Mouse (Mus musculus) liver, embryonic 14.5 days (tissue): ENCODE results near the gene Mfsd4b5. TPM values are rescaled to one million over a fixed set of nuclear protein-coding genes. Genes with fewer than 3 reads are reported as not detected.

Experiments used
- ATAC-seq: fragments of 200-750 bp; cut with Nextera tagmentation; 2 replicates; pipeline ENCODE4 v1.8.0; 2017; ENCODE audit warnings: moderate number of reproducible peaks, mild to moderate bottlenecking, moderate library complexity; ENCODE audit not compliant: insufficient read depth
- DNase-seq, 3 experiments: peaks; one replicate each; pipeline ENCODE4 v3.0.0-alpha.2; 2012 to 2013; ENCODE audit warnings: low read depth in 3 of 3, low spot score in 3 of 3
- H3K27ac ChIP-seq: fragments of 300-500 bp; sonication (generic); 2 replicates; pipeline ENCODE4 v1.5.1; 2014; ENCODE audit warnings: moderate library complexity, mild to moderate bottlenecking, control low read depth, inconsistent platforms
- H3K27me3 ChIP-seq: fragments of 300-500 bp; sonication (generic); 2 replicates; pipeline ENCODE4 v1.6.1; 2014; ENCODE audit warnings: mild to moderate bottlenecking, low read length, moderate library complexity; ENCODE audit not compliant: control insufficient read depth, insufficient read depth
- H3K36me3 ChIP-seq: fragments of 300-500 bp; sonication (generic); replicated peaks from 2 replicates; pipeline ENCODE4 v1.6.1; 2014; ENCODE audit warnings: low read depth; ENCODE audit not compliant: control insufficient read depth, insufficient read depth
- H3K4me1 ChIP-seq, 2 experiments: fragments of 200-500 bp in 1 of 2; fragments of 300-500 bp in 1 of 2; sonication (generic) in 1 of 2; replicated peaks; 2 replicates each; pipeline ENCODE4 v1.6.1; 2012 to 2014; ENCODE audit warnings: antibody characterized with exemption in 1 of 2, inconsistent platforms in 1 of 2, low read length in 1 of 2; ENCODE audit not compliant: control insufficient read depth in 2 of 2, insufficient read depth in 2 of 2
- H3K4me2 ChIP-seq: fragments of 300-500 bp; sonication (generic); 2 replicates; pipeline ENCODE4 v1.6.1; 2014; ENCODE audit warnings: low read depth, mild to moderate bottlenecking, control low read depth, moderate library complexity
- H3K4me3 ChIP-seq, 2 experiments: fragments of 200-500 bp in 1 of 2; fragments of 300-500 bp in 1 of 2; sonication (generic) in 1 of 2; 2 replicates each; pipeline ENCODE4 v1.5.1; 2012 to 2014; ENCODE audit warnings: low read depth in 2 of 2, low read length in 2 of 2, mild to moderate bottlenecking in 2 of 2, control low read depth in 1 of 2, inconsistent platforms in 1 of 2, moderate library complexity in 1 of 2; ENCODE audit not compliant: insufficient read depth in 1 of 2
- H3K9ac ChIP-seq: fragments of 300-500 bp; sonication (generic); replicated peaks from 2 replicates; pipeline ENCODE4 v1.6.1; 2014; ENCODE audit warnings: mild to moderate bottlenecking, control low read depth, moderate library complexity
- H3K9me3 ChIP-seq: fragments of 300-500 bp; sonication (generic); 2 replicates; pipeline ENCODE4 v1.6.1; 2016; ENCODE audit warnings: low read length, mixed read lengths; ENCODE audit not compliant: control insufficient read depth
- CTCF ChIP-seq: IDR thresholded peaks from 2 replicates; pipeline ENCODE4 v1.5.1; 2016; ENCODE audit warnings: antibody characterized with exemption, low read depth, control low read depth
- EP300 ChIP-seq: IDR thresholded peaks from 2 replicates; pipeline ENCODE4 v1.6.1; 2016; ENCODE audit warnings: antibody characterized with exemption, low read depth
- WGBS: fragments of 180-500 bp; shearing (Covaris S2); extraction: QIAGEN DNeasy Blood & Tissue Kit; methylation state at CpG from one replicate; pipeline ENCODE4 v1.1.7; 2014; ENCODE audit not compliant: insufficient replicate concordance; 5-methylcytosine and 5-hydroxymethylcytosine counted together
- polyA plus RNA-seq, 2 experiments: library from polyadenylated mRNA; depleted of rRNA in 1 of 2; stranded (reverse) in 1 of 2; unstranded in 1 of 2; fragments of >200 nt; fragmentation: Nextera tagmentation in 1 of 2; extraction: Ambion mirVana in 1 of 2; gene quantifications; 2 replicates each; pipeline versions ENCODE4 v1.2.1 to v1.2.3; 2012 to 2014

Gene Mfsd4b5
- polyA plus RNA-seq, 2 experiments = 0.04 to 0.15 TPM

DNA sequence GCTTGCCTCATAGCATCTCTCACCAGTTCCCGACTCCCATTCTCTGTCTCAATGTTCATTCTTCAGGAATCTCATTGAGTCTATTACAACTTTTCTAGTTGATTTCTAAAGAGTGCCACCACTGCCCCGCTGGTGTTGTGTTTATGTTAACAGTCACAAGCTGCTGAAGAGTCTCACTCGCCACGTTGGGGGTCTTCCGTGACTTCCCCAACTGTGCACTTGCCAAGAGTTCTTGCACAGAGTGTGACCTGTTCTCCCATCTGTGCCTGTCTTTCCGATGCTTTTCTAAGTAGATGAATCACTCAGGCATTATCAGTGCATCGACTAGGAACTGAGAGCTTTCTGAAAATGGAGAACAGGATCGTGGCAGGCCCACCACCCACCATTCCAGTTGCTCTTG is 41.6 kb upstream of the Mfsd4b5 start:
- Histone ChIP-seq H3K27me3 (peaks cover 14% of the 10 kb centered on the region), H3K4me3 (no peak overlapping the region), H3K36me3 (no peaks in the 10 kb centered on the region), H3K4me1 (peaks cover 0 to 2% of the 10 kb centered on the region in 2 experiments; a peak in 1 of 4 replicates), H3K9me3 (no peaks in the 10 kb centered on the region), H3K9ac (no peak overlapping the region), H3K4me2 (no peak overlapping the region), H3K27ac (no peak overlapping the region)
- TF ChIP-seq CTCF (no peak), EP300 (no peak)
- WGBS = 75% methylated on average over 8 of the region's 8 CpGs
- ATAC-seq (no peak), DNase-seq (no peak)

GRCm38 (mm10) chr10:40026546-40026945 is 40.1 kb upstream of the Mfsd4b5 start:
- ATAC-seq = no peak
- no peak overlapping the region for H3K4me2 ChIP-seq
- no peaks in the 10 kb centered on the region for H3K9me3 ChIP-seq
- H3K4me3 ChIP-seq = no peak overlapping the region
- H3K27me3 ChIP-seq = peaks cover 17% of the 10 kb centered on the region
- TF ChIP-seq CTCF (no peak), EP300 (no peak)
- no peak overlapping the region for H3K27ac ChIP-seq
- DNase-seq = no peak
- WGBS = 85% methylated on average over 5 of the region's 5 CpGs
- H3K9ac ChIP-seq = no peak overlapping the region
- H3K4me1 ChIP-seq = peaks cover 0 to 2% of the 10 kb centered on the region in 2 experiments; a peak in 1 of 4 replicates
- H3K36me3 ChIP-seq = no peaks in the 10 kb centered on the region

DNA sequence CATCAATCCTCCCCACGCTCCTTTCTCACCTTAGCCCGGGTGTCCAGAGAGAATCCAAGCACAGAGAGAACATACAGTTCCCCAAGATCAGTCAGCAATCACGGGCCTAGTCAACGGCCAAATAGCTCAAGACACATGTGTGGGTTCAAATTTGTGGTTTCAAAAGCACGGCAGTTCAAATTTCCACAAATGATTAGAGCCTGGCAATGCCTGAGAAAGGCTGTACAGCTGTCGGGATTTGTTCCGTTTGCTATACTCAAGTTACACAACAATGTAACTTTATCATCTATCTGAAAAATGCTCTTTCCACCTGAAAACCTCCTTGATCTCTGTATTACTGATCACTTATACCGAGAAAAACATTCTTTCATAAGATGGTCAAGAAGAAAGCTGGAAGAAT is 39.1 kb upstream of the Mfsd4b5 start:
- peaks cover 17% of the 10 kb centered on the region for H3K27me3 ChIP-seq

GRCm38 (mm10) chr10:40024554-40025428 is 38.3 kb upstream of the Mfsd4b5 start, which contains the start of gene Mfsd4b1:
Gene Mfsd4b1, minus strand, starts transcription at chr10:40025268.
- Histone ChIP-seq H3K4me3 (peak within 1 kb of the TSS; percentile 48 to 53), H3K9me3 (no peaks in the 10 kb centered on the region), H3K36me3 (no peaks in the 10 kb centered on the region), H3K27me3 (peaks cover 17% of the 10 kb centered on the region), H3K4me2 (peak within 1 kb of the TSS; percentile 66), H3K9ac (peak within 1 kb of the TSS; percentile 33; the same call in 1 of the 2 replicates), H3K4me1 (peaks cover 0 to 2% of the 10 kb centered on the region in 2 experiments; a peak in 1 of 4 replicates), H3K27ac (no peak within 1 kb of the TSS)
- ATAC-seq = peak; percentile 73
- peak; percentile 42 to 47 (median 43) for DNase-seq
- TF ChIP-seq CTCF (peak; percentile 38), EP300 (no peak)
- WGBS = 2% methylated on average over 45 of the region's 46 CpGs

More for the DNA sequence above, 39.1 kb upstream of the Mfsd4b5 start:
- Histone ChIP-seq H3K4me1 (peaks cover 0 to 2% of the 10 kb centered on the region in 2 experiments; a peak in 1 of 4 replicates), H3K9ac (no peak overlapping the region), H3K4me2 (peak overlapping the region; percentile 66), H3K27ac (no peak overlapping the region), H3K36me3 (no peaks in the 10 kb centered on the region), H3K9me3 (no peaks in the 10 kb centered on the region), H3K4me3 (no peak overlapping the region)
- TF ChIP-seq CTCF (no peak), EP300 (no peak)
- 0 out of 2 replicates have a peak, but pooled peaks have one; percentile 15 for ATAC-seq
- no peak for DNase-seq
- WGBS = 58% methylated on average over 8 of the region's 8 CpGs

DNA sequence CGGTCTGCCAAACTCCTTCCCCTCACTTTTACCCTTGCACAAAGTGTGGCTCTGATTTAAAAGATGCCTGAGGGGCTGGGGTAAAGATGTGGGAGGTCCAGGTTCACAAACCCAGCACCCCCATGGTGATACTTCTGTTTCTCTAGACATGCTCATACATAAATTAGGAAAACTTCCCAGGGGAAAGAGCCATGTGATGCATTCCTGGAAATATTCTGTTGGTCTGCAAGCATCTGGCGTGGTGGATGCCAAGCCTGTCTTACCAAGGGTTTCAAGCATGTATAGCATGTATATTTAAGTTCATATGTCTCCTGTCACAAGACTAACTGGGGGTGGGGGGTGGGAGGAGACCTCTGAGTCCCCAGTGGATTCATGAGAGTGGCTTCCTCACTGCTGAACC is 34.0 kb upstream of the Mfsd4b5 start:
- WGBS = 38% methylated on average over 2 of the region's 2 CpGs
- no peaks in the 10 kb centered on the region for H3K36me3 ChIP-seq
- no peak for ATAC-seq
- no peak overlapping the region for H3K9ac ChIP-seq
- no peak overlapping the region for H3K4me2 ChIP-seq
- H3K4me1 ChIP-seq = peaks cover 0 to under 1% of the 10 kb centered on the region in 2 experiments; a peak in 1 of 4 replicates
- no peak overlapping the region for H3K27ac ChIP-seq
- H3K4me3 ChIP-seq = no peak overlapping the region
- DNase-seq = no peak
- TF ChIP-seq EP300 = no peak
- no peak for TF ChIP-seq CTCF
- H3K27me3 ChIP-seq = peaks cover 17% of the 10 kb centered on the region
- H3K9me3 ChIP-seq = no peaks in the 10 kb centered on the region
